Mouse (Mus musculus): ENCODE results near the gene Krt78.

The Krt78 gene

GRCm38 (mm10) chr15:101973414-101974077 lies 19.5 kb upstream of the Krt78 start:
- DNase-seq (ENCODE audit: extremely low spot score) = peak; percentile 97

GRCm38 (mm10) chr15:101970536-101970935 lies 16.4 kb upstream of the Krt78 start:
- peak; percentile 78 for DNase-seq (ENCODE audit: extremely low spot score)

- no peak for DNase-seq (ENCODE audit: extremely low spot score)
These were observed 12.7 kb upstream of the Krt78 start for GRCm38 (mm10) chr15:101966808-101967207.

- DNase-seq (ENCODE audit: extremely low spot score) = no peak
These were observed 4.8 kb upstream of the Krt78 start for GRCm38 (mm10) chr15:101958891-101959290.

DNA sequence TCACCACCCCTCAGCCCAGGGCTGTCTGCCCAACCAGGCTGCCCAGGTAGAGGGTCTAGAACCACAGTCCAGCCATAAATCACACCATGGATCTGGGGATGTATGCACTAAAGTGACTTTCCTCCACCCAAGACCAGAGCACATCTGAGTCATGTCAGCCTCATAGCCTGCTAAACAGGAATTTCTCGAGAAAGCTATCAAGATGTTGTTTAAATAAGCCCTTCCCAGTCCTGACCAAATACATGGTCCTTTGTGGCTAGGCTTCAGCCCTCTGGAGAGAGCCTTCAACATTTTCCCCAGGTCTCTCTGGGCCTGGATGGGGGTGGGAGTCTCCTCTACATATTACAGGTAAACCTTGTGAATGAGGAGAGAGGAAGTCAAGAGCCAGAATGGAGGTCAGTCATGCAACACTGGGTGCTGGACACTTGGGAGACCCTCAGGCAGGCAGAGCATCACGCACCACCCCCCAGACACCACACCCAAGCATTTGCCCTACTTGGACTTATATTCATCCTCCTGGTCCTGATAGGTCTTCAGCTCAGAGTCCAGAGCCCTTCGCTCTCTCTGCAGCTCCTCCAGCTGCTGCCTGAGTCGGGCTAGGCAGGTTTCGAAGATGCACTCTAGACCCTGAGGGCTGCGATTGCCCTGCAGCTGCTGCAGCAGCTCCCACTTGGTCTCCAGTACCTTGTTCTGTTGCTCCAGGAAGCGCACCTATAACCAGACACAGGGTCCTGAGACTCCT lies 1.2 kb downstream of the Krt78 start:
- DNase-seq (ENCODE audit: extremely low spot score) = no peak

GRCm38 (mm10) chr15:101945430-101945829 lies 8.7 kb downstream of the Krt78 start:
- DNase-seq (ENCODE audit: extremely low spot score) = no peak

- peak; percentile 8 for DNase-seq (ENCODE audit: extremely low spot score)
These were observed 12.1 kb downstream of the Krt78 start for GRCm38 (mm10) chr15:101941948-101942347.

- no peak for DNase-seq (ENCODE audit: extremely low spot score)
These were observed 13.7 kb downstream of the Krt78 start, which contains the start of gene Krt79 for GRCm38 (mm10) chr15:101940274-101940829. Krt79 (minus strand) TSS chr15:101940324.

DNA sequence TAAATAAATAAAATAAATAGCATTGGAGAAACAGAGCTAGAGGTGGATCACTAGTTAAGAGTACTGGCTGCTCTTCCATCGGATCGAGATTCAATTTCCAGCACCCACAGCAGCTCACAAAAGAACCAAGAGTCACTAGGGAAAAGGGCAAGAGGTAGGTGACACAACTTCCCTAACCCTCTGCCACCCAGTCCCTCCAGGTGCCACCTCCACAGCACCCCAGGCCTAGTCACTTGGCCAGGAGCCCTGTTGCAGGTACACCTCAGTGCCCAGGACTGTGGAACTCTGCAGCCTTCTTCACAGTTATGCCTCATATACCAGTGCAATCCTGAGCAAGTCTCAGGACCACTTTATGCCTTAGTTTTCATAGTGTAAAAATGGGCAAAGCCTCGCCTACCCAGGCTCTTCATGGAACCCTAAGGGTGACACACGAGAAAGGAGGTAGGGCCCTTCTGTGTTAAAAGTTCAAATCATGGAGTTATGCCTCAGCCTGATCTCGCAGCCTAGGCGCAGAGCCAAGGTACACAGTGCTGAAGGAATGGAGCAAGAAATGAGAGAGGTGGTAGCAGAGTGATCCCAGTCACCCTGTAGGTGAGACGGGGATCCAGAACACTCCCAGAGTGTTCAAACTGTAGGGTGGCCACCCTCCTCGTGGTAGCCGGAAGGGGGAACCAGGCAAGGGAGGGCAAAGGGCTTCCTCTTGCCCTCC lies 15.3 kb downstream of the Krt78 start:
- DNase-seq (ENCODE audit: extremely low spot score) = no peak

DNA sequence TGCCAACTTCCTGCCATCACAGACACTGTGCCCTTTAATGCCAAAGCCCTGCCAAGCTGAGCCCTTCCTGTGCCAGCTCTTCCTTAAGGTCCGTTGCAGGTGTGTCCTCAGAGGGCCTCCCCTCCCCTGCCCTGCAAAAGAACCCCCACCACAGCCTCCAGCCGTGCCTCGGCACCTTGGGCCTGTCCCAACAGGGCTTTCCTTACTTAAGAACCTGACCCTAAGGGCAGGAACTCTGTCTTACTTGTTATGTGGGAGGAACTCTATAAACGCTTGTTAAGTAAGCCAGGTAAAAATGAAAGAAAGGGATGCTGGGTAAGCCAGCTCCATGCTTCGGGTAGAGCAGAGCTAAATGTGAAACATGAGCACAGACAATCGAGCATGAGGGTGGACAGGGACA lies 21.1 kb downstream of the Krt78 start:
- DNase-seq (ENCODE audit: extremely low spot score) = no peak

DNA sequence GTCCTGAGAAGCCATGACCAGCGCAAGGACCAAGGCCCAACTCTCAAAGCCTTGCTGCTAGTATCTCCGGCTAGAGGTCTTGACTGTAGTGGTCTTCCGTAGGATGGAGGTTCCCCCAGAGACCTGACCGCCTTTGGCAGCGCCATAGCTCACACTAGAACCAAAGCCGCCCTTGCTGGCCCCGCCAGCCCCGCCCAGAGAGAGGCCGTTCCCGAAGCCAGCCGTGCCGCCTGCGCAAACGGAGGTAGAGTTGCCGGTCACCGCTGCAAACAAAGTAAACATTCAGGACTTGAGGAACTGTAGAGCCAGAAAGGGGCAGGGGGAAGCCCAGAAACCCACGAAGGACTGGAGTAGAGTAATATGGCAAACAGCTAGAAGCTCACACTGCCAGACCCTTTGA lies 24.4 kb downstream of the Krt78 start:
- peak; percentile 45 for DNase-seq (ENCODE audit: extremely low spot score)

- peak; percentile 18 for DNase-seq (ENCODE audit: extremely low spot score)
These were observed 25.0 kb downstream of the Krt78 start for GRCm38 (mm10) chr15:101929087-101929486.

GRCm38 (mm10) chr15:101927340-101928080 lies 26.6 kb downstream of the Krt78 start:
- no peak for DNase-seq (ENCODE audit: extremely low spot score)

GRCm38 (mm10) chr15:101925041-101925440 lies 29.0 kb downstream of the Krt78 start:
- no peak for DNase-seq (ENCODE audit: extremely low spot score)

GRCm38 (mm10) chr15:101924635-101925034 lies 29.5 kb downstream of the Krt78 start, which contains the start of gene Krt4:
Krt4 (minus strand) TSS chr15:101924735.
- no peak for DNase-seq (ENCODE audit: extremely low spot score)

DNA sequence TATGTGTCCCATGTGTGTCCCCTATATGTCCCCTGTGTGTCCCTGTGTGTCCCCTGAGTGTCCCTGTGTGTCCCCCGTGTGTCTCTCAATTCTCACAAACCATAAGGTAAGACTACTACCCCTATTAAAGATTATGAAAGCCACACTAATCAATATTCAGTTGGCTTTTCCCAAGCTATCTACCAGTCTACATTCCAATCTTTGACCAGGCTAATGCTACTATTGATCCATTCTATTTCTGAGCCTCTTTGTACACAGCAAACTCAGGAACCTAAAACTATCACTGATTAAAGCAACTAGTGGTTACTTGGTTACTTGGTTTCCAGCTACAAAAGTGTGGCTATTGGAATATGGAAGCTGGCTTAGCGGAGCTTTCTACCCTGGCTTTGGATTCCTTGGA lies 31.8 kb downstream of the Krt78 start:
- no peak for DNase-seq (ENCODE audit: extremely low spot score)

GRCm38 (mm10) chr15:101916072-101916471 lies 38.0 kb downstream of the Krt78 start:
- DNase-seq (ENCODE audit: extremely low spot score) = no peak

- DNase-seq (ENCODE audit: extremely low spot score) = no peak
These were observed 49.2 kb downstream of the Krt78 start for GRCm38 (mm10) chr15:101904849-101905248.

DNA sequence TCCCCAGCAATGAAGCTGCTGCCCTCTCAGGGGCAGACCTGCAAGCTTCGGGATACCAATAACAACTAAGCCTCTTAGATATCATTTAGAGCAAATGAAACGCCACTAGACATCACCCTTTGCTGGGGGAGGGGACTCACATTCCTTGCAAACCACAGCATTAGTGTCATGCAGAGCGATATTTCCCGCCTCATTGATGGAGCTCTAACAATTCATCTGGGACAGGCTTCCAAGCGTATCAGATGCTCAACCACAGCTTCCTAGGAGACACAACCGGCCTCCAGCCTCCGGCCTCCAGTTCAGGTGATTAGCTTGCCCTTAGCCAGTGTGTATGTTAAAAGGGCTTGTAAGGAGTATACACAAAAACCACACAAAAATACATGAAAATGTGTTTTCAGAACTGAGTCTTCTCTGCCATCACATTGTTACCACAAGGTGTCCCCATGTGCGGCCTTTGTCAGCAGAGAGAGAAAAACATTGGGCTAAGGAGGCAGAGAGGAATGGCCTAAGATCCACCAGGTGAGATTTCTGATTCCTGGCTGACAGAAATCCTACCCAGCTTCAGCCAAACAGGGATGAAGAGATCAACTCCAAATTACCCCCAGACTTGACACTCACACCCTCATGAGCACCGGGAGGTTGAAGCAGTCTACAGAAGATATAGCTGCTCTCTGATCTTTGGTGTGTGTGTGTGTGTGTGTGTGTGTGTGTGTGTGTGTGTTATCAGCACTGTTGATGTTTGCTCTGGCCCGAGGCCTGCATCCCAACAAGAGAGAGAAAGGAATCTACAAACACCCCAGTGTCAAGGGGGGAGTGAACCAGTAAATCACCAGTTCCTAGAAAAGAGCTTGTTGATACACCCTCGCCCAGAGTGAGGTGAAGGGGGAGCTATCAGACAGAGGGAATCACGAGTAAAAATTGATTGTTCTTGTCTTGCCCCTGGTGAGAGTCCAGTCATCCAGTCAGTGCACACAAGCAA lies 51.6 kb downstream of the Krt78 start:
- no peak for DNase-seq (ENCODE audit: extremely low spot score)

Data from embryo, embryonic 9.5 days (tissue).